Mouse (Mus musculus): Measurements from ENCODE around the gene Etv6. TPM values are rescaled to one million over a fixed set of nuclear protein-coding genes. Genes with fewer than 3 reads are reported as not detected.

The Etv6 gene
- total RNA-seq, 2 experiments from 2014 or later, result 16.9 to 18.5 TPM

DNA sequence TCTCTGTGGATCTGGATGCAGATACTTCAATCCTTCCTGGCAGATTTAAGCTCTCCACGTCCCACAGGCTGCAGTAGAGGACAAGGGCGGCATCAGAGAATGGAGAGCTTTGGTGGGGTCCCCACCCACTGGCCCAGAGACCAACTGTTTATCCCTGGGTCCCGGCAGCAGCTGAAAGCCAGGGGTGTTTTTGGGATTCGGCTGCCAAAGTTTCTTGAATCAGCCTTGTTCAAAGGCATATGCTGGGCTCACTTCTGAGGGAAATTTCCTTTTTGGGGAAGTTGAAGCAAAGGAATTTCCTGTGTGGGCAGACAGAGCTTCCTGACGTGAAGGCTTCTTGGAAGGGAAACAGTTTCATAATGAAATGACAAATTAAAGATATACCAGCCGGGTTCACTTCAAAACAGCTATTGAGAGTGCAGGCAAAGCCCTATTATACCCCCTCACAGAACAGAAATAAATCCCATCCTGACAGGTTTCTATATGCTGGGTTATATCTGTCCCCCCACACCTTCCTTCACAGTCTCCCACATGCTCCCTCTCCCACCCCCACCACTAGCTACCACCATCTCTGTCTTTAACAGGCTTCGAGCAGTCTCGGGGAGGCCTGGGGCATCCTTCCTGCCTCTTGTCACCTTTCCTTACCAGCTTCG, 116.5 kb downstream of the Etv6 start:
- peak; percentile 50 to 64 for DNase-seq (ENCODE audit: low spot score in 2 of 2)
- intact Hi-C loops (cut with DNase I), result loop anchor here (5.0 kb wide), 1 partner anchor 115 kb away; the partner anchor contains the start of gene Etv6

GRCm38 (mm10) chr6:134152539-134152938, 117.0 kb downstream of the Etv6 start:
- intact Hi-C loops (cut with DNase I), result loop anchor here (5.0 kb wide), 1 partner anchor 115 kb away; the partner anchor contains the start of gene Etv6
- no peak for DNase-seq (ENCODE audit: low spot score in 2 of 2)

DNA sequence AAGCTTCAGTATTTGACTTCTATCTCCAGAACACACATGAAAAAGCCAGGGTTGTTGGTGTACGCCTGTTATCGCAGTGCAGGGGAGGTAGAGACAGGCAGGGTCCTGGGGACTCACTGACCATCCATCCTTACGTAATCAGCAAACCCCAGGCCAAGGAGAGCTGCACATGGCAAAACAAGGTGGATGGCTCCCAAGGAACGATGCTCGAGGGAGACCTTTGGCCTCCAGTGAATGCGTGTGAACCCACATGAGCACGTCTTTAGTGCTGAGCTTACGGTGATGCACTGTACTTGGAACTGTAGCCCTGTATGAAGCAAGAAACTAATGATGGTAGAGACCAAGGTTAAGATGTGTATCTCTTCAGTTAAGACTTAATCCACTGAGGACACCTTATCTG, 119.2 kb downstream of the Etv6 start:
- intact Hi-C loops (cut with DNase I), result loop anchor here (5.0 kb wide), 1 partner anchor 117 kb away; the partner anchor contains the start of gene Etv6
- no peak for DNase-seq (ENCODE audit: low spot score in 2 of 2)

- no peak for DNase-seq (ENCODE audit: low spot score in 2 of 2)
- intact Hi-C loops (cut with DNase I), result no loop called here
Measured at GRCm38 (mm10) chr6:134155900-134156623, 120.6 kb downstream of the Etv6 start.

DNA sequence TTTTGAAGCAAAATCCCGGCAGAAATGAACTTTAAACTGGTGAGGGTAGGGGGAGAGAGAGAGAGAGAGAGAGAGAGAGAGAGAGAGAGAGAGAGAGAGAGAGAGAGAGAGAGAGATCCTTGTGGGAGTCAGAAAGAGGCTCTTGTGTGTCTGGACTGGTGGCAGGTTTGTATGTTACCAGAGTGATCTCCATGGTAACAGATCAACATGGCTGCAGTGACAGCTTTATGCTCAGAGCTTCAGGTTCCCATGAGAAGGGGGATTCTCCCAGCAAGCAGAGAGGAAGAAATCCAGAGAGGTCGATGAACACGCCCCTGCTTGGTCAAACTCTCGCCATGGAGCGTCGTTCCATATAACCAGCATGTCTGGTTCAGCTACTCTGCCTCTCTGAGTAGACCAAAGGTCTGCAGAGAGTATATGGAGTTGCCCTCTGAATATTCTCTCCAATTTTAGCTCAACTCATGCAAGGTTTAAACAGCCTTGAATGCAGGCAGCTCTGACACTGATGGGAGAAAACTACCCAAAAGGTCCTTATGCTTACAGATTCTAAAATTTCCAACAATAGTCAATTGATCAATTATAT, 122.1 kb downstream of the Etv6 start:
- intact Hi-C loops (cut with DNase I), result no loop called here
- DNase-seq (ENCODE audit: low spot score in 2 of 2), result peak in 1 of 2 experiments; percentile 38

- no peak for DNase-seq (ENCODE audit: low spot score in 2 of 2)
- intact Hi-C loops (cut with DNase I), result no loop called here
Measured at GRCm38 (mm10) chr6:134158201-134158600, 122.7 kb downstream of the Etv6 start.

DNA sequence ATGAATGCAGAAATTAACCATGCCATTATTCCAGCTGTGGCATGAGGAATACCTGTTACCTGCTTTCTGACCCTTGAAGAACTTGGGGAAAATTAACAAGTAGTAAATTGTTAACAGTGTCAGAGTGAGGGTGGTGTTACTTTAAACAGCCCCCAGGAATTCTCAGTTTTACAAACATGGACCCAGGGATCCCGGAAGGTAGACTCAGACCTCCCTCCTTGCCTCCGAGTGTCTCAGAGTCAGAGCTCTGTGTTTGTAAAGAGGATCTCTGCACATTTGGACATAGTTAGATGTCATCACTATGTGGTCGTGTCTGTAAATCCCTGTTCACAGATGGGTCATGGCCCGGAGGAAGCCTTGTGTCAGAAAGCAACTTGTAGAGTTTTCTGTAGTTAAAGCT, 124.2 kb downstream of the Etv6 start:
- no peak for DNase-seq (ENCODE audit: low spot score in 2 of 2)
- intact Hi-C loops (cut with DNase I), result no loop called here

GRCm38 (mm10) chr6:134161040-134161439, 125.5 kb downstream of the Etv6 start:
- intact Hi-C loops (cut with DNase I), result no loop called here
- DNase-seq (ENCODE audit: low spot score in 2 of 2), result no peak

DNA sequence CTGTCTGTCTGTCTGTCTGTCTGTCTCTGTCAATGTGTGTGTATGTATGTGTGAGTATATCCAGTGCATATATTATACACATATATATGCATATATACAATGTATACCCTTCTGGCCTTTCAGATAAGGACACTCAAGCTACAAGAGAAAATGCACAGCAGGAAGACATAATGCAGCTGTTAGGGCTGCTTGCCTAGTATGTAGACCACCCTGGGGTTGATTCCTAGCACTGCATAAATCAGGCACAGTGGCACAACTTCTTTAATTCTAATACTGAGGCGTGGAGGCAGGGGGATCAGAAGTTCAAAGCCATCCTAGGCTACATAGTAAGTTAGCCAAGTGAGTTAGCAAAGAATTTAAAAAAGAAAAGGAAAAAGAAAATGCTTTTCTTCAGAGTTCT, 127.8 kb downstream of the Etv6 start:
- intact Hi-C loops (cut with DNase I), result no loop called here
- DNase-seq (ENCODE audit: low spot score in 2 of 2), result no peak

- intact Hi-C loops (cut with DNase I), result no loop called here
- no peak for DNase-seq (ENCODE audit: low spot score in 2 of 2)
Measured at GRCm38 (mm10) chr6:134164356-134164755, 128.9 kb downstream of the Etv6 start.

DNA sequence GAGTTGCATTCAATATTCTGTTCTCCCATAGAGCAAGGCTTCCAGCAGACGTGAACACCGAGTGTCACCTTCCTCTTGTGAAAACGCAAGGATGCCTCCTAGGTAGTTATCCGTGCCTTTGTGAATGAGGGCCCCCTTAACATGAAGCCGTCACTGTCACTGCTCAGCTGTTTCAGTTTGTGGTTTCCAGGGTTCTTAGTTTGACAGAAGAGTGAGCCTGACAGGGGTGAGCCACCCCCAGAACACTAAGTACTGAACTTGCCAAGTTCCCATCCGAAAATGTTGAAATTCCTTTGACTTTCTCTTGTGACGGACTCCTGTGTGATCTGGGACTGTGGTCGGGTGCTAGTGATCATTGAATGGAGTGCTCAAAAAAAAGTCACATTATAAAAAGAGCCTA, 129.5 kb downstream of the Etv6 start:
- DNase-seq (ENCODE audit: low spot score in 2 of 2), result no peak
- intact Hi-C loops (cut with DNase I), result no loop called here

- intact Hi-C loops (cut with DNase I), result no loop called here
- DNase-seq (ENCODE audit: low spot score in 2 of 2), result no peak
Measured at GRCm38 (mm10) chr6:134167963-134168362, 132.5 kb downstream of the Etv6 start.

DNA sequence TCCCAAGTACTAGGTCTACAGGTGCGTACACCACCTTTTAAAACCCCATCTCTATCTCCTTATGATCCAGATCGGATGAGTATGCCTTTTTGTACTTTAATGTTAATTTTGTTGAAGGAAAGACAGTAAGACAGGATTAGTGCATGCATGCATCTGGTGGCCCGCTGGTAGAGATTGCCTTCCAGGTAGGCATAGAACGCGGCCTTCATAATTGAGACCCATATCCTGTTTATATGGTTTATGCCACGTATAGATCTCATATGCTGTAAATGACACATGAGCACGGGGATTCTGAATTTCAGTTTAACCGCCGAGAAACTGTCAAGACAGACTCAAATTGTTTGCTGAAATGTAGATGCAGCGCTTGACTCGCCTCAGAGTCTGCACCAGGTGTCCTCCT, 133.3 kb downstream of the Etv6 start:
- DNase-seq (ENCODE audit: low spot score in 2 of 2), result no peak
- intact Hi-C loops (cut with DNase I), result no loop called here

DNA sequence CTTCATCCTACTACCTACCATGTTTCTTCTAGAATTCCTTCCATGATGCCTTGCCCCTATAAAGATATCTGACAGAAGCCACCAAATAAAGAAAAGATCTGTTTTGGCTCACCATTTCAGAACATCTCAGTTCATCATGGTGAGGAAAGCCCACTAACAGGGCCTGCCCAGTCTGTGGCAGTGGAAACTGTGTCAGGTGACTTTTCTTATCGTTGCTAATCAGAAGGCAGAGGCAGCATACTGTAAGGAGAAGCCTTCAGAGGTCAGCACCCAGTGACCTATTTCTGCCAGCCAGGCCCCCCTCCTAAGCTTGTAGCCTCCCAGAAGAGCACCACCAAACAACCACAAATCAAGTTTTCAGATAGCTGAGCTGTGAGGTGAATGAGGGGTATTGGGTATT, 135.7 kb downstream of the Etv6 start:
- intact Hi-C loops (cut with DNase I), result loop anchor here (5.0 kb wide), 1 partner anchor 46 kb away; no protein-coding TSS in a partner anchor
- no peak for DNase-seq (ENCODE audit: low spot score in 2 of 2)

DNA sequence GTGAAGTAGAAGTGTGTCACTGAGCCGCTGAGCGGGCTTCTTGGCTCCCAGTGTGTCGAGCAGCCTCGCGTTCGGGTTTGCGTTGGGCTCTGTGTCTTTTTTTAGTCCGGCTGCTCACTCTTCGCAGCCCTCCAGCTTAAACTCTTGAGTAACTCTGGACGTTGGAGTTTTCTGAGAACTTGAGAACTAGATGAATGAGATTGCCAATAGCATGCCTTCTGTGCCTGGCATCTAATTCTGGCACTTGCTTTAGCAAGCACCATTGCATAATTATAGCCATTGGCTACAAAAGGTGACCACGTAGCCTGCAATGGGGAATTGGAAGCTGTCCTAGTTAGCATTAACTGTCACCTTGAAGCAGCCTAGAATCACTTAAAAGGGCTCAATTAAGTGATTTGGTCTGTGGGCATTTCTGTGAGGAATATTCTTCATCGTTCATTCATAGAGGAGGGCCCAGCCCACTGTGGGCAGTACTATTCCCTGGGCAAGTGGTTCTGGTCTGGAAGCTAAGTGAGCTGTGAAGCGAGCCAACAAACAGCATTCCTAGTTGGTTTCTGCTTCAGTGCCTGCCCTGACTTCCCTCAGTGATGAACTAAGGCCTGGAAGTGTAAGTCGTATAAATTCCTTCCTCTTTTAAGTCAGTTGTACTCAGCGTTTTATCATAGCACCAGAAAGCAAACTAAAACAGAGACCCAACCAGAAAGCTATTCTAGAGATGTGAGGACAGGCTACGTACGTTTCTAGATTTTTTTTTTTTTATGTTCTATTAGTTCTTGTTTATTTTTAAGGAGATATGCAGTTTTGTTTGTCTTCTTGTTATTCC, 136.6 kb downstream of the Etv6 start:
- intact Hi-C loops (cut with DNase I), result loop anchor here (5.0 kb wide), 1 partner anchor 45 kb away; no protein-coding TSS in a partner anchor
- peak; percentile 59 to 75 for DNase-seq (ENCODE audit: low spot score in 2 of 2)

DNA sequence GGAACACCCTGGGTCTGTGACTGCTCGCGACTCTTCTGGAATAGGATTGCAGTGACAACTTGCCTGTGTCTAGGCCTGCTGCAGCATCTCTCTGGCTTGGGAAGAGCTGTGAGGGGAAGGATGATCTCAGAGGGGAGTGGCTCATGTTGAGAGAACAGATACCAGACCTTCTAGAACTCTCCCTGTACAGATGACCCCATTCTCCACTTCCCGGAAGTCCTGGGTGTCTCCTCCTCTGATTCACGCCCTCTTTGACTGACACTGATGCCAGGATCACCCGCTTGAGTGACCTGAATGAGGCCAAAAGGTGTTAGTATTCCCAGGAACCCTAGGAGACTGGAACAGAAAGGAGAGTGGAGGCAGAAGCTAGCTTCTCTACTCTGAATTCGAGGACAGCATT, 137.9 kb downstream of the Etv6 start:
- DNase-seq (ENCODE audit: low spot score in 2 of 2), result no peak
- intact Hi-C loops (cut with DNase I), result loop anchor here (5.0 kb wide), 1 partner anchor 44 kb away; no protein-coding TSS in a partner anchor

DNA sequence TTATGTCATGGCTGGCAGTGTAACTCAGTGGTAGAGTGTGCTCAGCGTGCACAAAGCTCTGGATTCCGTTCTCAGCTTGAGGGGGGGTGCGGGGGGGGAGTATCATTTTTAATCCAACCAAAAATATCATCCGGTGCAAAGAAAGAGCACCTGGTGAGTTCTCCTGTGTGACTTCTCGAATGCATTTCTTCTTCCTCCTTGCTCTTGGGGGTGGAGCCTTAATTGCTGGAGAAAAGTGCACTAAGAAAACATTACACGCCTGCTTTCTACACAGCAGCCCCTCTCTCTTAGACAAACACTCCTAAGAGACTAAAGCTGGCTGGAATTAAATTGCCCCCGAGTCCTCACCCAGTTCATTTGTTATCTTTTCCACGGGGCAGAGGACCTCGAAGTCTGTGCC, 139.6 kb downstream of the Etv6 start:
- no peak for DNase-seq (ENCODE audit: low spot score in 2 of 2)
- intact Hi-C loops (cut with DNase I), result no loop called here

- intact Hi-C loops (cut with DNase I), result no loop called here
- DNase-seq (ENCODE audit: low spot score in 2 of 2), result no peak
Measured at GRCm38 (mm10) chr6:134177196-134177595, 141.7 kb downstream of the Etv6 start.

DNA sequence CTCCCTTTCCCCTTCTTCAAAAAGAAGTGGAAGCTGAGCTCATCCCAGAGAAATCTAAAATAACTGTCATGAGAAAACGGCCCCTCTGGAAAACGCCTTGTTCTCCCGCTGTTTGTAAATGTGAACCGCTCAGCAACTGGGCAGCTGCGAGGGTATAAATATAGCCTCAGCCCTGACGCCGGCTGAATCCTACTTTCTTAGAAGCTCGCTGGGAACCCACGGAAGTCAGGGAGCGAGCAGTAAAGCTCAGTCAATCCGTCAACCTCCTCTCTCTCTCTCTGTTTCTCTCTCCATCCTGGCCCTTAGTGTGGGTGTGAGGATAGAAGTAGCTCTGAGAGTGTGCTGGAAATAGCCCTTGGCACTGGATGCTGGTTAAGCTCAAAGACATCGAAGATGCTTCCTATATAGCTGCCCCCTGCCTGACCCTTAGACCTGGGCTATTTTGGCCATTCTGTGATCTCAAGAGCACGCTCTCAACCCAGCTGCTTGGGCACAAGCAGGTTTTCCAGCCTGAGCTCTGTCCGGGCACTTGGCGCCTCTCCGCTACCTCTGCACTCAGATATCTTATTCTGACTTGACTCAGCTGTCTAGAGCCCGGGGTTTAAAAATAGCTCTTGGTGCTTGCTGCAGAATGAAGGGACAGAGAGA, 146.9 kb downstream of the Etv6 start:
- DNase-seq (ENCODE audit: low spot score in 2 of 2), result peak; percentile 64 to 78
- intact Hi-C loops (cut with DNase I), result no loop called here
